Mouse (Mus musculus) activated CD4-positive, CD25-positive, alpha-beta regulatory T cell, adult 4 months (primary cell): Measurements from ENCODE around the gene Dppa2. TPM values are rescaled to one million over a fixed set of nuclear protein-coding genes. Genes with fewer than 3 reads are reported as not detected.
"Not testable (repeated sequence)": the region's sequence is repeated elsewhere in the genome, so short reads cannot be mapped to it uniquely, and the experiment has no call there.

ENCODE experiments used
- ATAC-seq: one replicate; pipeline ENCODE4 v1.8.0; 2017
- polyA plus RNA-seq, 2 experiments: library from polyadenylated mRNA; unstranded; fragments of 100-300 nt; shearing (Covaris generic); gene quantifications; one replicate each; pipeline ENCODE4 v1.2.1; 2017

Gene Dppa2
- polyA plus RNA-seq = not detected

GRCm38 (mm10) chr16:48303509-48303908 lies at the start of gene Dppa2:
Gene Dppa2, plus strand, starts transcription at chr16:48303908.
- ATAC-seq = no peak

DNA sequence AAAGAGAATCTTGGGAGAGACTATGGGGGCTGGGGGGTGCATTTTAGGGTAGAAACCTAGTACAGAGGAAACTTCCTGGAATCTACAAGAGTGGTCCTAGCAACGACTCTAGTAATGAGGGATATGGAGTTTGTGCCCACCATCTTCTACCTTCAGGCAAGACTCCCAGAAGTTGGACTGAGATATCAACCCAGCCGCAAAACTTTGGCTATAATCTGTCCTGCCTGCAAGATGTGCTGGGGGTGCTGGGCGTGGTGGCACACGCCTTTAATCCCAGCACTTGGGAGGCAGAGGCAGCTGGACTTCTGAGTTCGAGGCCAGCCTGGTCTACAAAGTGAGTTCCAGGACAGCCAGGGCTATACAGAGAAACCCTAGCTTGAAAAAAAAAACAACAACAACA lies 49.1 kb upstream of the Dppa2 start:
- no peak for ATAC-seq

DNA sequence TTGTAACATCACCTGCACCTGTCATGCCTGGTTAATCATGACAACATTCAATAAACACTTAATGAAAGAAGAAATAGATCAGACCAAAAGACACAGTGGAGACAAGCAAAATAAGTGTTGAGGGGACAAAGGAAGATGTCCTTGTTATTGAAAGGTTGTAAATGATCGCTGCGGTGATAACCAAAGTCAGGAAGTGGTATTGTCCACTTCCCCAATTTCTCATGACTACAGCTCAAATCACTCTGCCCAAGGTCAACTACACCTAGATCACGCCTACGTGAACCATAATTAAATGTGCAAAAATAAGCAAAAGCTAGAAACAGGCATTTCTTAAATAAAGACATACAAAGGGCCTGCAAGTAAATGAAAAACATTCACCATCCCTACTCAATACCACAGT lies 44.2 kb upstream of the Dppa2 start:
- no peak for ATAC-seq

- no peak for ATAC-seq
Observed at GRCm38 (mm10) chr16:48262901-48263300, 40.8 kb upstream of the Dppa2 start.

GRCm38 (mm10) chr16:48265856-48266255 lies 37.9 kb upstream of the Dppa2 start:
- no peak for ATAC-seq

DNA sequence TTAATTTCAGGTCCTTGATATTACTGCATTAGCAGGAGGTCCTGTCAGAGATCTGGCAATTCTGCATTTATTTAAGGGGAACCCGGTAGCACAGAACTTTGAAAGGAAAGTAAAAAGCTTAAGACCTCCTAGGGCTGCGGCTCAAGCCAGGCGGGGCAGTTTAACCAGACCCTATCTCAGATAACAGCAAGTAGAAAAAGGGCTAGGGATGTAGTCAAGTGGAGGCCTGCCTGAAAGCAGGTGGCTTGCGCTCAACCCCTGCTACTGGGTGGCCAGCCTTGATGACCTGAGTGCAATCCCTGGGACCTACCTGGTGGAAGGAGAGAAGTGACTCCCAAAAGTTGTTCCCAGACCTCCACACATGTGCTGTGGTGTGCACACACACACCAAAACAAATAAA lies 26.8 kb upstream of the Dppa2 start:
- ATAC-seq = no peak

DNA sequence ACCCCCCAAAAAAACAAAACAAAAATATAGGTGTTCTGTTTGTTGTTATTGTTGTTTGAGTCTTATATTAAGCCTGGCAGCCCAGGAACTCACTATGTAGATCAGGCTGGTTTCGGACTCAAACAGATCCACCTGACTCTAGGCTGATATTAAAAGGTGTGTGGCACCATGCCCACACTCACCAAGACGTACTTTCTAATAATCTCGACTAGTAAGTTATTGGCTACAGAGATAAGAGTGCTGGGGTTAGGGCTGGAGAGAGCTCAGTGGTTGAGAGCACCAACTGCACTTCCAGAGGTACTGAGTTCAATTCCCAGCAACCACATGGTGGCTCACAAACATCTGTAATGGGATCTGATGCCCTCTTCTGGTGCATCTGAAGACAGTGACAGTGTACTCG lies 22.8 kb upstream of the Dppa2 start:
- no peak for ATAC-seq

GRCm38 (mm10) chr16:48282801-48283200 lies 20.9 kb upstream of the Dppa2 start:
- ATAC-seq = no peak

GRCm38 (mm10) chr16:48283517-48283916 lies 20.2 kb upstream of the Dppa2 start, which contains the start of gene Dppa4:
Gene Dppa4, plus strand, starts transcription at chr16:48283733.
- no peak for ATAC-seq

GRCm38 (mm10) chr16:48285517-48285916 lies 18.2 kb upstream of the Dppa2 start:
- ATAC-seq = no peak

GRCm38 (mm10) chr16:48297384-48298136 lies 6.1 kb upstream of the Dppa2 start:
- no peak for ATAC-seq

GRCm38 (mm10) chr16:48299884-48300283 lies 3.8 kb upstream of the Dppa2 start:
- no peak for ATAC-seq

DNA sequence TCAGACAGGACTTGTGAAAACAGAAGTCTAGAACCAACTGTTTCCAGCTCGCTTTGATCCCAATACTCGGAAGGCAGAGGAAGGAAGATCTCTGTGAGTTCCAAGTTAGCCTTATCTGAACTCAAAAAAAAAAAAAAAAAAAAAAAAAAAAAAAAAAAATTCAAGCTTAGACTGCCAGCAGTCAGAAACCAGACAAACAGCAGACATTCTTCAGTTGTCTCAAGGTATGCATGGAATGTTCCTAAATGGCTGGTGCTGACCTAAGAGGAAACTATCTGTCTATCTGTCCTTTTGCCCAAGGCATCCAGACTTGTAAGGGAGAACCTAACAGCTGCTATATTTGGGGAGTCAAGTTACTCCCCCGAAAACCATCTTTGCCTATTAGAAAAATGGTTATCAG lies 275 bp downstream of the Dppa2 start:
- ATAC-seq = no peak

- not testable (repeated sequence) for ATAC-seq
Observed at GRCm38 (mm10) chr16:48308916-48309315, 5.2 kb downstream of the Dppa2 start.

DNA sequence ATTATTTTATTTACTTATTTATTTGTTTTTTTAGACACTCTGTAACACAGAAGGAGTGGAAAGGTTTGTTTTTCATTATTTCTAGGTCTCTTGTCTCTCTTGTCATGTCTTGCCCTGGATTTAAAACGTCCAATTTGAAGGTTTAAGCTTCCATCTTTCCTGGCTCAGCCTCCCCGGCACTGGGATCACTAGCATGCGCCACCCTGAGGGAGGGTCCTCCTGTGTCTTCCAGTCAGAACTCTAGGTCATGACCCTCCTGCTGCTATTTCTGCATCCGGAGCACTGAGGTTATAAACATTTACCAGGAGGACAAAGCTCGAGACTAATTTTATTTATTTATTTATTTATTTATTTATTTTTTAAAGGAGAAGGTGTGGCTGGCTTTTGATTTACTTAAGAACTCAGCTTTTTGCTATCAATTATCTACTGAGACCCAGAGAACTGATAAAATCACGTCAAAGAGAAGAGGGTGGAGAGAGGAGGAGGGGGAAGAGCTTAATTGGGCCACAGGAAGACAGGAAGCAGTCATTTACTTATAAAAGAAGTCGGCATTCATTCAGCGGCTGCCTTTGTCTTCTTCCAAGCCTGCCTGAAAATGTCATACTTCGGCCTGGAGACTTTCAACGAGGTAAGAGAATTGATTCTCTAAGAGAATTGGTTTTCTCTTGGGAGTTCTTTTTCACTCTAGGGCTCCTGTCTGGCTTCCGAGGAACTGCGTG lies 6.4 kb downstream of the Dppa2 start:
- no peak for ATAC-seq

- no peak for ATAC-seq
Observed at GRCm38 (mm10) chr16:48315294-48315693, 11.6 kb downstream of the Dppa2 start.

- no peak for ATAC-seq
Observed at GRCm38 (mm10) chr16:48320781-48321180, 17.1 kb downstream of the Dppa2 start.

- ATAC-seq = no peak
Observed at GRCm38 (mm10) chr16:48323133-48323532, 19.4 kb downstream of the Dppa2 start.

- ATAC-seq = no peak
Observed at GRCm38 (mm10) chr16:48323602-48324345, 20.1 kb downstream of the Dppa2 start.

DNA sequence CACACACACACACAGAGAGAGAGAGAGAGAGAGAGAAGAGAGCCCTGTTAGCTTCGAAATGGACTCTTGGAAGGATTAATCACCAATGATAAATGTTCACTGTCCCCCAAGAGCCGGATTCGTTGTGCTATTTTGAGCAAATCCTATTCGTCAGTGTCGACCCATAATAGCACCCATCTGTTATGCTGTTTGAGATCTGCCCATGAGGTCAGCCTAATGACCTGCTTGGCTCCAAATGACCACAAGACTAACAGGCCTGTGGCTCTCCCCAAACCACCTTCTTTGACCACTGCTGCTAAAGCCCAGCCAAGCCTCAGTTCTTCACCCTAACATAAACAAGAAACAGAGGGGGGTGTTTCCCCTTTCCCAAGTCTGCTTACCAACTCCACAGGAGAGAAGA lies 23.2 kb downstream of the Dppa2 start:
- ATAC-seq = no peak

DNA sequence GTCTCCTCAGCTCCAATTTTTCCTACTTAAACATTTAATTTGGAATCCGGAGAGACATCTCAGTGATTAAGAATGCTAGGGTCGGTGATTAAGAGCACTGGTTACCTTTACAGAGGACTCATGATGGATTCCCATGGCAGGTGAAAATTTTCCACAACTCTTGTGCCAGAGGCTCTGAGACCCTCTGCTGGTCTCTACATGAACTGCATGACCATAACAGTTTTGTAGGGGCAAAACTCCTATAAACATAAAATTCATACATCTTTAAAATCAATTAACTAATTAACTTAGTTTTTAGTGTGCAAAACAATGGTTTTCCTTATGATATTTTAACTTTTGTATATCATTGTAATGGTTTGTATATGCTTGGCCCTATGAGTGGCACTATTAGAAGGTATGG lies 24.7 kb downstream of the Dppa2 start:
- ATAC-seq = no peak

DNA sequence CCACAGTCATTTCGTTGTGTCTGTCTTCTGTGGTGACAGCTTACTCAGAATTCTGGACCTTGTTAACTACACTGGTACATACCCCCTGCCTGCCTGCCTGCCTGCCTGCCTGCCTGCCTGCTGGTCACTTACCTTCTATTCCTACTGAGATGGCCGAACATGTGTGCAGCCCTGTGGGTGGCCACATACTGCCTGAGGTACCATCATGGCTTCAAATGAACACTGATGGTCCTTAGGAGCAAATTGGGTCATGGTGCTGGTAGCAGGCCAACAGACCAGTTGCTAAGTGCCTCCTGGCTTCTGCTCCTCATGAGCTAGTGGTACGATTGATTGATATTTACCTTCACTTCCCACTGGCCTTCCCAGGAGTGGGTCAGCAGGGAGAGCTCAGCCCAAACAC lies 28.1 kb downstream of the Dppa2 start:
- no peak for ATAC-seq

DNA sequence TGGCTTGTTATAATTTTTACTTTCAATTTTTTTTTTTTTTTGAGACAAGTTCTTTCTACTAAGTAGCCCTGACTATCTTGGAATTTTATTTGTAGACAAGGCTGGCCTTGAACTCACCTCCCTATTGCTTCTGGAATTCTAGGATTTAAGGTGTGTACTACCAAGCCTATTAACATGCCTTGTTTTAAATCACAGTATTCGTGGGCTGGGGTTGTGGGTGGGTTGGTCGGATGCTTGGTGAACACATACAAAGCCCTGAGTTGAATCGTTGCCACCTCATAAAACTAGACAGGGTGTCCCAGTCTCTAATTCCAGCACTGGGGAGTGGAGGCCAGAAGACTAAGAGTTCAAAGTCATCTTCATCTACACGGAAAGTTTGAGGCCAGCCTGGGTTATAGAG lies 31.6 kb downstream of the Dppa2 start:
- no peak for ATAC-seq

GRCm38 (mm10) chr16:48344193-48344592 lies 40.5 kb downstream of the Dppa2 start:
- ATAC-seq = no peak
